Mouse (Mus musculus): ENCODE results near the gene Rbx1. TPM values are rescaled to one million over a fixed set of nuclear protein-coding genes. Genes with fewer than 3 reads are reported as not detected.

The Rbx1 gene
- total RNA-seq, 2 experiments from 2014 or later = 201 to 236 TPM

DNA sequence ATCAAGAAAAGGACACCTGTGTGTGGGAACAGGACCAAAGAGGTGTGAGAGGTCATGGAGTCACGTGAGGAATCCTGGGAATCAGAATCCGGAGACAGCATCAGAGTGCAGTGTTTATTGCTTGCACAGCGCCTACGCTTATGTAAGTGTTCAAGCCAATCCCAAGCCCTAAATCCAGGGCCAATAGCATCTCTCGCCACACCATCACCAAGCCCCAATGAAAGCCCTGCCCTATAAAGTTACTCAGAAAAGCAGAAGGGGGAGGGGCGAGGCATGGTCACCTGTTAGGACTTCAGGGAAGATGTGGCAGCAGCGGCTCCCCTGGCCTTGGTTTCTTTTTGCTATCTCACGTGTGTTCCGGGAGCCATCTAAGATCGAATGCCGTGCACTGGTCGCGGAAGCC, 14.9 kb downstream of the Rbx1 start:
- ATAC-seq (replicated peaks; ENCODE audit: low FRiP score, low TSS enrichment, poor library complexity, severe bottlenecking) = peak; percentile 93

DNA sequence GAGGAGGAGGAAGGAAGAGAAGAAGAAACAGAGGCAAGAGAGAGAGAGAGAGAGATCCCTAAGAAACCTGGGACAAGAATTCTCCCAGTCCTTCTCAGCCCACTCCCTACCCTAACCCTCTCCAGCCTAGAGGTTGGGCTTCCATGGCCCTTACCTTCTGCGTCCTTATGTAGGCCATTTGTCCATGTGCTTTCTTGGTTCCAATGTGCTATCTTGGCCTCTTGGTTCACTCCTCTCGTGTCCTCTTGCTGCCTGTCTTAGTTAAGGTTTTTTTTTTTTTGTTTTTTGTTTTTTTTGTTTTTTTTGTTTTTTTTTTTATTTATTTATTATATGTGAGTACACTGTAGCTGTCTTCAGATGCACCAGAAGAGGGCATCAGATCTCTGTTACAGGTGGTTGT, 16.9 kb downstream of the Rbx1 start:
- ATAC-seq (replicated peaks; ENCODE audit: low FRiP score, low TSS enrichment, poor library complexity, severe bottlenecking) = no peak

DNA sequence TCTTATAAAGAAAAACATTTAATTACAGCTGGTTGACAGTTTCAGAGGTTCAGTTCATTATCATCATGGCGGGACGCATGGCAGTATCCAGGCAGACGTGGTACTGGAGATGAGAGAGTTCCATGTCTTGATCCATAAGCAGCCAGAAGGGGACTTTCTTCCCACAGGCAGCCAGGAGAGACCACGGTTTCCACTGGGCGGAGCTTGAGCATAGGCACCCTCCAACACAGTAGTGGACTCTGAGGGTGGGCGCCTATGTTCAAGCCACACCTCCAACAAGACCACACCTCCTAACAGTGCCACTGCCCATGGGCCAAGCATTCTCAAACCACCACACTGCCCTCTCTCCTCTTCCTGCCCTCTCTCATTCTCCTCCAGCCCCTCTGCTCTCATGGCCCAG, 17.6 kb downstream of the Rbx1 start:
- no peak for ATAC-seq (replicated peaks; ENCODE audit: low FRiP score, low TSS enrichment, poor library complexity, severe bottlenecking)

DNA sequence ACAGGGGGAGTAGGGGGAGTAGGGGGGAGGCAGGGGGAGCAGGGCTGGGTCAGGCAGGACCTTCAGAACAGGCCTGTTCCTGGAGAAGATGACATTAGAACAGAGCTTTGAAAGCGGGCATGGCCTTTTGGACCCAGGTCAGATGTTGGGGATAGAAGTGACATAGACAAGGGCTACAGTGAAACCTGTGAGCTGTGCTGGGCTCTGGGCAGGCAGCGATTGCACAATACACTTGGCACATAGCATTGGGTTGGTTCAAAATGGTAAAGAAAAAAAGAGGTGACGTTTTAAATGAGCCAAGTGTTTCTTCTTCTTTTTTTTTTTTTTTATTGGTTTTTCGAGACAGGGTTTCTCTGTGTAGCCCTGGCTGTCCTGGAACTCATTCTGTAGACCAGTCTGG, 19.4 kb downstream of the Rbx1 start:
- ATAC-seq (replicated peaks; ENCODE audit: low FRiP score, low TSS enrichment, poor library complexity, severe bottlenecking) = no peak

DNA sequence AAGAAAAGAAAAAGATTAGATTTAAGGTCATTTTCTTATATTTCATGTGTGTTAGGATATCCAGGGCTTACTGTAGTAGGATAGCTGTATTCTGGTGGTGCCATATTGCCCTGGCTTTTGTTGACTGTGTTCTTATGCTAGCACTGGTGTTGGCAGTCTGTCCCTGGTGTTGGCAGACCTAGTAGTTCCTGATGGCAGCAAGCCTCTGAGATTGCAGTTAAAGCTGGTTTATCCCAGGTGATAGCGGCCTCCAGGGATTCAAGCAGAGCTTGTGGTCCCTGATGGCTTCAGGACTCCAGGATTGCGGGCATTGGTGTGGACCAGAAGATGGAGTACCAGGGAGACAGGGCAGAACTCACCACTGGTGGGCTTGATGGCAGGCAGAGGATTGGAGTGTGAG, 37.4 kb downstream of the Rbx1 start:
- no peak for ATAC-seq (replicated peaks; ENCODE audit: low FRiP score, low TSS enrichment, poor library complexity, severe bottlenecking)

DNA sequence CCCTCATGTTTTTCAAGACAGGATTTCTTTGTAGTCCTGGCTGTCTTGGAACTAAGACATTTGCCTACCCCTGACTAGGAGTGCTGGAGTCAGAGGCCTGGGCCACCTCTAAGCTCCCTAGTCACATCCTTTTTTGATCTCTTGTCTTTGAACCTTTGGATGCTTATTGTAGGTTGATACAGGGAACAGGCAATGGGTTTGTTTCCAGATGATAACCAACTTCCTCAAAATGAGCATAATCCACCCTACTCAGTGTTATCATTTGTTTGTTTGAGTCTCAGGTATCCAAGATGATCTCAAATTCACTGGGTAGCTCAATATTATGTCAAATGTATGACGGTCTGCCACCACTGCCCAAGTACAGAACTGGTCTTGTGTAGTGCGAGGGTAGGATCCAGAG, 37.9 kb downstream of the Rbx1 start:
- ATAC-seq (replicated peaks; ENCODE audit: low FRiP score, low TSS enrichment, poor library complexity, severe bottlenecking) = no peak

DNA sequence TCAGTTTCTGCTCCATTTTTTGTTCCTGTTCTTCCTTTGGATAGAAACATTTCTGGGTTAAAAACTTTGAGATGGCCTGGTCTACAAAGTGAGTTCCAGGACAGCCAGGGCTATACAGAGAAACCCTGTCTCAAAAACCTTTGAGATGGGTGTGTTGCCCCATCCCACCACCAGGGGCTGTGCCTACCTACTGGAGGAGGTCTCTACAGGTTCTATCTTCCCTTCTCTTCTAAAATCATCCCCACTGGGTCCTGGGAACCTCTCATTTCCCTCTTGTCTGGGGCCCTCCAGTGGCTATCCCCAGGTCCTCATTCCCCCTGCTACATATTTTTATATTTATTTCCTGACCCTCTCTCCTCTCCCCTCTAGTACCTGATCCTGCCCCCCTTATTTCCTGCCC, 41.1 kb downstream of the Rbx1 start:
- ATAC-seq (replicated peaks; ENCODE audit: low FRiP score, low TSS enrichment, poor library complexity, severe bottlenecking) = peak; percentile 90

DNA sequence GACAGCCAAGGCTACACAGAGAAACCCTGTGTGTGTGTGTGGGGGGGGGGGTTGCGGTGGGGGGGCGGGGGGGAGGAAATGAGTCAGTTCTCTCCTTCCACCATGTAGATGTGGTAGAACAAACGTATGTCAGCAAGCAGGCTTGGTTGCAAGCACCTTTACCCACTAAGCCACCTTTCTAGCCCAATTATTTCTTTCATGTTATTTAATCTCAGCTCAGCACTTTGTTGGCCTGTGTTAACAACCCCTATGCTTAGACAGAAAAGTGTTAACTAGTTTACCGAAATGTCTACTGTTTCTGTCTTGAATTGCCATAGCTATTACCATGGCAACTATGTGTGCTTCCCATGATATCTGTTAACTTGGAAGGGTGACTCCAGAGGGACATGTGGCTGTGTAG, 44.5 kb downstream of the Rbx1 start:
- no peak for ATAC-seq (replicated peaks; ENCODE audit: low FRiP score, low TSS enrichment, poor library complexity, severe bottlenecking)

DNA sequence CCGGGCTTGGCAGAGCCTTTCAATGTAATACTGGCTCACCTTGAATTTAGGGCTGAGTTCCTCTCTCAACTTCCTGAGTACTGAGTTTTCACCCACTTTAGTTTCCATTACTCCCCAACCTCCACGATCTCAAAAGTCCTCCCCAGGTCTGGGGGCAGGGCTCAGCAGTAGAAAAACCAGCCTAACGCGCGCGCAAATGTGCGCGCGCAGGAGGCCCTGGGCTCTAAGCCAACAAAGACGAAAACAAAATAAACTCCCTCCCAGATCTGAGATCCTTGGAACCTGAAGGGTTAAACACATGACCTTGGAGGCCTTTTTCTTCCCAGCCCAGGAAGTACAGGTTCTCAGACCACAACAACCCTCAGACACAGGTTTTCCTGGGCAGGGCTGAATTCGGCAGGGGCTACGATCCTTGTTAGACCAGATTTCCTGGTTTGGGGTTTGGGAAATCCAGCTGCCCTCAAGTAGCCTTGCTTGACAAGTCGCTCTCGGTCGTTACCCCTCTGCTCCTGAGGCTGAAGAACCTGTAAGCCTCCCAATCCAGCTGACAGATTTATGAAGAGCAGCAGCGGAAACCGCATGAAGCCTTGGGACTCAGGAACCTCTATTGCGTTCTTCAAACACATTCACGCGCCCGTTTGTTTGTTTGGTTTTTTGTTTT, 45.6 kb downstream of the Rbx1 start:
- peak; percentile 25; the same call in 1 of the 2 replicates for ATAC-seq (replicated peaks; ENCODE audit: low FRiP score, low TSS enrichment, poor library complexity, severe bottlenecking)

DNA sequence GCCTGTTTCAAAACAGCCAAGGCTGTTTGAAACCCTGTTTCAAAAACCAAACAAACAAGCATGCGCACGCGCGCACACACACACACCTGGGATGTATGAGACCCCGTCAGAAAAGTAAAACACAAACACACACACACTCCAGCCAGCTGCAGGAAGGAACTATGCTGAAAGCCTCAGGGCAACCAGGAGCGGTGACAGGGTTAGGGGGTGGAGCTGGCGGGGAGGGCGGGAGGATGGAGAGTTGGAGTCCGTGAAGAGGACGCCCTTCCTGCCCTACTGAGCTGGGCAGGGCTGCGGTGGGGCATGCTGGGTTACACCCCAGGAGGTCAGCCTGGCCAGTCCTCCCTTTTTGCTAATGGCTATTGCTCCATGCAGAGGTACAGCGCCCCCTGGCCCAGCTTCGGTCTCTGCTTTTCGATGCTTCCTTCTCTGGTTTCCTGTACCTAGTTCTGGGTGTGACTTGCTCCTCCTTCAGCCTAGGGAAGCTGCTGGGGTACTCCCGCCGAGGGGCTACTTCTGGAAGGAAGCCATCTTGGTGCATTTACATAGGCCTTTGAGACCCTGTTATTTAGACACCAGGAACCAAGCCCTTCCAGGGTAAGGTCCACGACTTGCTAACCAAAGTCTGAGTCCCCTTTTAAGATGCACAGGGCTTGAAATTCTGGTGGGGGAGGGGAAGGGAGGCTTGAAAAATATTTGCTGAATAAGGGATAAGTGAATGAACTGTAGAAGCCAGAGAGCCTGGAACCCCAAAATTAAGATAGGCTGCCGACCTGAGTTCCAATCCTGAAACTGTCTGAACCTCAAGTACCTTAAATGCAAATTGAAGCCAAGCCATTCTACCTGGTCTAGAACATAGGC, 48.2 kb downstream of the Rbx1 start:
- ATAC-seq (replicated peaks; ENCODE audit: low FRiP score, low TSS enrichment, poor library complexity, severe bottlenecking) = peak; percentile 84

DNA sequence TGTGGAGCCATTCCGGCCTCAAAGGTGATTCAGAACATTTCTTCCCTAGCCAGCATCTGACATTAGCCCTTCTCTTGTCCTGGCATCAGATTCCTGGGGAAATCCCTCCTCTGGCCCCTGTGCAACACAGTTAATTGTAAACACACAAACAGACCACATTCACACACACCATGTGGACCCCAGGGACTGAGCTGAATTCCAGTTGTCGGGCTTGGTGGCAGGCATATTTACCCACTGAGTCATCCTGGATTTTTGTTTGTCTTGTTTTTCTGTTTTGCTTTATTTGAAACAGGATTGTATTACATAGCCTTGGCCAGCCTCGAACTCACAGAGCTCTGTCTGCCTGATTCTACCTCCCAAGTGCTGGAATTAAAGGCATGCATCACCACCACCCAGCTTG, 49.1 kb downstream of the Rbx1 start:
- ATAC-seq (replicated peaks; ENCODE audit: low FRiP score, low TSS enrichment, poor library complexity, severe bottlenecking) = no peak

DNA sequence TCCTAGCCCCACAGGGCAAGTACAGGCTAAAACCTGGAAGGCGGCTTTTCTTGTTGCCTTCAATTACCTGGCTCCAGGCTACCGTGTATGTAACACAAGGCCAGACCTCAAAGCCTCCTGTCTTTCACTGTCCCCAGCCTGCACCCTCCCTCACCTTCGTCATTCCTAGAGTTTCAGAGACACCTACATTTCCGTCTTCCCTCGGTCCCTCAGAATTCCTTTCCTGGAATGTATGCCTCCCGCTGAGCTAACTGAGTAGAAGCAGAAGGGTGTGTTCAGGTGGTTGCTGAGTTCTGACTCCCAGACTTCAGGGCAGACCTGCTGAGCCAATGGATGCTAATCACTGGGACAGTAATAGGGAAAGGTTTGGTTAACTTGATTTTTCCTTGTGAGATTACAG, 51.9 kb downstream of the Rbx1 start:
- ATAC-seq (replicated peaks; ENCODE audit: low FRiP score, low TSS enrichment, poor library complexity, severe bottlenecking) = no peak

DNA sequence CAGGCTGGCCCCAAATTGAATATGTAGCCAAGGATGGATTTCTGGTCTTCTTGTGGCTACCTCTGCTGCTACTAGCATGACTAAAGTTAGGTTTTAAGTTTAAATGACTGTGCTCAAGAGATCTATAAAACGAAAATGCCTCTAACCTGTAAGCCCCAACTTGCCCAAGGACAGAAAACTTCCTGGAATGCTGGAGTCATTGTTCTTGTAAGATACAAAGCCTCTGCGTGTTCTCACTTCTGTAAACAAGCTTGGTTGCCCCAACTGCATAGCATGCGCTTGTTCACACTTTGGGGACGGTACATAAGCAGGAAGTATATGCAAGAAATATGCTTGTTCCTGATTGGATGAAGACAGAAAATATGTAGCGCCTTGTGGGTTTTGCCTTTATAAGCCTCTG, 52.7 kb downstream of the Rbx1 start:
- ATAC-seq (replicated peaks; ENCODE audit: low FRiP score, low TSS enrichment, poor library complexity, severe bottlenecking) = no peak

DNA sequence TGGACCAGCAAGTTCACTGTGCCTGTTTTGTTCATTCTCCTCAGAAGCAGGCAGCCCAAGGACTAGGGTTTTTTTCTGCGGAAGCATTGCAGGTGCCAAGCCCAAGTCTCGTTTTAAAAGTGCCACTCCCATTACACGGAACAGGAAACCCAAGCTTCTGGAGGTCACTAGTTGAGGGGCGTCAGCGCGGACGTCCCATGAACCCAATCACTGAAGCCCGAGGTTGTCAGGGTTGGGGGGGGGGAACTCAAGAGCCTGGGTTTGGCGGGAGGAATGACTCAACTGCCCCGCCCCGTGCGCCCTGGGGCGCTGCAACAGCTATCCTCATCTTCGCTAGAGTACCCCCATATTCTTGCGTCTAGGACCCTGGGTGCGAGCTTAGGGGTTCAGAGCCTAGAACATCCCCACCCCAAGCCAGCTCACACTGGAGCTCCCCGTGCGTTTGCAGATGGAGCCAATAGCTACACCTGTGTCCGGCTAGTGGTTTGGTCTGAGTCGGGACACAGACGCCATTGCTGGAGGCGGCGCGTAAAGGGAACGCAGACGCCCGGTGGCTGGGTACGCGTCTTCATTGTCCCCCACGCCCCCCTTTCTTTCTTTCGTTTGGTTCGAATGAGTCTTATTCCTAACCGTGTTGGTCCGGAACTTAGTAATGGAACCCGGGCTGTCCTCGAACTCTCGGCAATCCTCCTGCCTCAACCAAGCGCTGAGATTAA, 56.1 kb downstream of the Rbx1 start:
- ATAC-seq (replicated peaks; ENCODE audit: low FRiP score, low TSS enrichment, poor library complexity, severe bottlenecking) = peak; percentile 71

DNA sequence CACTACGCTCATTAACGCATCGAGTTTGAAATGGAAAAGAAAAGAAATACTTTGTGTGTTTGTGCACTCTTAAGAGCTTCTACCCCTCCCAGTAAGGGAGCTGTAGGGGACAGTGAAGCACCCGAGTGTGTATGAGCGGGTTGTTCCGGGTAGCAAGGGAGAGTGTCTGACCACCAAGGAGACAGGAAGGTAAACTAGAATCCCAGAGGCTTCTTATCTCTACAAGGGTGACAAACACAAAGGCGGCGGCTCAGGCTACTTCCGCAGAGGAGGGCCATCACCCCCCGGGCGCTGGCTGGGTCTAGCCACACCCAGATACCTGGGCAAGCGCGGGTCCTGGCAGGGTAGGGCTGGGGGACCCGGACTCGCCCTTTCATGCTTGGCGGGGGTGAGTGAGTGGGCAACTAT, 56.7 kb downstream of the Rbx1 start:
- peak; percentile 80 for ATAC-seq (replicated peaks; ENCODE audit: low FRiP score, low TSS enrichment, poor library complexity, severe bottlenecking)

DNA sequence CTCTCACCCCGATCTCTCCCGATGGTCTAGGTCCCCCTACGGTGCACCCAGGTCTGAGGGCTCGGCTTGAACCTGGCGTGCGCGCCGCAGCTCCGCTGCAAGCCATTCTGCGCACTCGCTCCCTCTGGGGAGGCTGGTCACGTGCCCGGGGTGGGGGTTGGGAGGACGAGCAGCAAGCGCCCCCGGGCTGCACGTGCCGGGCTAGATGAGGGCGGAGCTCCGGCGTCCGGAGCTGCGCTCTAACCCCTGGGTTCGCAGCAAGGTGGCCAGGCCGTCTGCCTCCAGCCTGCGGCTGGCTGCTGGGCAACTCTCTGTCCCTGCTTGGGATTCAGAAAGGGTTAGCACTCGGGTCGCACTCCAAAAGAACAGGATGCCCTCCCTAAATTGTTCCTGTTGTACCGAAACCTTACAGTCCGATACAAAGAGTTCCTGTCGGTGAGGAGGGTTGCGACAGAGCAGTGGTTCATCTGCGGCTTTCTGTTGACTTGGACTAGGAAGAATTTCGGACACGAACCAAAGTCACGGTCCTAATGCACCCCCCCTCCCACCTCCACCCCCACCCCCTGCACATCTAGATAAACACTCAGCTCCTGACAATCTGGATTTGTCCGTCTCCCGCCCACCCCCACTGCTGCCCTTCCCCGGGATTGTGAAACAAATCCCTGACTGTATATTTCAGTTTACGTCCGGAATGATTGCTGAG, 57.2 kb downstream of the Rbx1 start:
- peak; percentile 90 for ATAC-seq (replicated peaks; ENCODE audit: low FRiP score, low TSS enrichment, poor library complexity, severe bottlenecking)

DNA sequence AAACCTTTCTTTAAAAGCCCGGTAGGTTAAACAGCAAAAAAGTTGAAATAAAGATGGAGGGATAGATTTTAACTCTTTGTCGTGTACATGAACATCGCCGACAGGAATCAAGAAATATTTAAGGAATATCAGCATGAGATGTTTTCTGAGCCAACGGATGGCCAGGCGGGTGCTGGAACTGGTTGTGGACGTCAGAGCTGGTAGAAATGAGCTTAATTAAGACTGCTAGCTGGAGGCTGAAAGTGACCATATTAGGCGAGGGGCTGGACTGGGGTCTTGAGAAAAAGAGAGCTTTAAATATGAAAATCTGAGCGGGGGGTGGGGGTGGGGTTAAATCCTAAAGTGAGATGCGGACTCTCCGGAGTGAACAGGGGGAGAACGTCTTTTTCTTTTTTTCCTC, 57.8 kb downstream of the Rbx1 start:
- no peak for ATAC-seq (replicated peaks; ENCODE audit: low FRiP score, low TSS enrichment, poor library complexity, severe bottlenecking)
